Mouse (Mus musculus) small intestine, adult 2 months (tissue): ENCODE results near the gene Hacd4.

Experiments used
- CTCF ChIP-seq: fragments of 200-500 bp; IDR thresholded peaks from 2 replicates; pipeline ENCODE4 v1.5.1; 2012; ENCODE audit warnings: low read depth, mild to moderate bottlenecking, control low read depth, inconsistent platforms, low read length, moderate library complexity, mixed read lengths; ENCODE audit not compliant: insufficient replicate concordance, insufficient read length; ENCODE audit errors: extremely low read depth
- POLR2A ChIP-seq: fragments of 200-500 bp; IDR thresholded peaks from 2 replicates; pipeline ENCODE4 v1.6.1; 2012; ENCODE audit warnings: low read depth, mild to moderate bottlenecking, control low read depth, inconsistent platforms, low read length, moderate library complexity

- no peak for TF ChIP-seq CTCF
- TF ChIP-seq POLR2A: no peak
Observed at GRCm38 (mm10) chr4:88356652-88357051, 82.1 kb downstream of the Hacd4 start.
